Mouse (Mus musculus) hindbrain, postnatal 0 days (tissue): Measurements from ENCODE around the gene 1700029P11Rik. TPM values are rescaled to one million over a fixed set of nuclear protein-coding genes. Genes with fewer than 3 reads are reported as not detected.
A peak's percentile ranks its signal among the peaks of the same experiment; 100 is the strongest.

ENCODE experiments used
- ATAC-seq: fragments of 200-750 bp; cut with Nextera tagmentation; 2 replicates; pipeline ENCODE4 v1.8.0; 2017; ENCODE audit warnings: mild to moderate bottlenecking, moderate TSS enrichment, moderate library complexity
- DNase-seq: peaks from one replicate; pipeline ENCODE4 v3.0.0-alpha.2; 2015; ENCODE audit warnings: low spot score
- H3K27ac ChIP-seq: fragments of 300-500 bp; sonication (generic); 2 replicates; pipeline ENCODE4 v1.5.1; 2014; ENCODE audit warnings: mild to moderate bottlenecking
- H3K27me3 ChIP-seq: fragments of 300-500 bp; sonication (generic); 2 replicates; pipeline ENCODE4 v1.6.1; 2014; ENCODE audit warnings: low read length, mixed read lengths; ENCODE audit not compliant: insufficient read depth
- H3K36me3 ChIP-seq: fragments of 300-500 bp; sonication (generic); 2 replicates; pipeline ENCODE4 v1.6.1; 2014; ENCODE audit warnings: low read length, mixed read lengths; ENCODE audit not compliant: insufficient read depth
- H3K4me1 ChIP-seq: fragments of 300-500 bp; sonication (generic); 2 replicates; pipeline ENCODE4 v1.6.1; 2014; ENCODE audit warnings: antibody characterized with exemption, low read length, mixed read lengths; ENCODE audit not compliant: insufficient read depth
- H3K4me2 ChIP-seq: fragments of 300-500 bp; sonication (generic); 2 replicates; pipeline ENCODE4 v1.6.1; 2014; ENCODE audit warnings: low read depth, mild to moderate bottlenecking, low read length, moderate library complexity, mixed read lengths
- H3K4me3 ChIP-seq: fragments of 300-500 bp; sonication (generic); 2 replicates; pipeline ENCODE4 v1.5.1; 2014; ENCODE audit warnings: low read length
- H3K9ac ChIP-seq: fragments of 300-500 bp; sonication (generic); replicated peaks from 2 replicates; pipeline ENCODE4 v1.6.1; 2014; ENCODE audit warnings: mild to moderate bottlenecking, low read length, moderate library complexity, mixed read lengths
- H3K9me3 ChIP-seq: fragments of 300-500 bp; sonication (generic); 2 replicates; pipeline ENCODE4 v1.6.1; 2016; ENCODE audit warnings: low read length, mixed read lengths
- CTCF ChIP-seq: IDR thresholded peaks from 2 replicates; pipeline ENCODE4 v1.5.1; 2016; ENCODE audit warnings: antibody characterized with exemption, control low read depth, low read depth
- WGBS: fragments of 180-500 bp; shearing (Covaris S2); extraction: QIAGEN DNeasy Blood & Tissue Kit; methylation state at CpG from one replicate; pipeline ENCODE4 v1.1.7; 2014; 5-methylcytosine and 5-hydroxymethylcytosine counted together
- polyA plus RNA-seq: library from polyadenylated mRNA; unstranded; fragments of >200 nt; fragmentation: Nextera tagmentation; extraction: Ambion mirVana; gene quantifications from 2 replicates; pipeline ENCODE4 v1.2.1, GENCODE M21; 2015
- total RNA-seq: library from RNA; depleted of rRNA; stranded (reverse); fragments of >200 nt; gene quantifications from 2 replicates; pipeline ENCODE4 v1.2.3, GENCODE M21; 2014

The 1700029P11Rik gene
- total and polyA plus RNA-seq, 2 experiments from 2014 or later, result not detected

- Histone ChIP-seq H3K4me2 (no peak overlapping the region), H3K4me3 (no peak overlapping the region), H3K36me3 (peaks cover 40% of the 10 kb centered on the region; the same call in 1 of the 2 replicates), H3K27ac (no peak overlapping the region), H3K27me3 (no peaks in the 10 kb centered on the region), H3K9me3 (no peaks in the 10 kb centered on the region), H3K9ac (no peak overlapping the region), H3K4me1 (no peaks in the 10 kb centered on the region)
- ATAC-seq, result no peak
- WGBS, result 70% methylated on average over 11 of the region's 11 CpGs
- no peak for DNase-seq
- no peak for TF ChIP-seq CTCF
These were observed 30.7 kb upstream of the 1700029P11Rik start for GRCm38 (mm10) chr15:81949476-81950131.

- no peak for TF ChIP-seq CTCF
- H3K36me3 ChIP-seq, result peaks cover 50% of the 10 kb centered on the region; the same call in 1 of the 2 replicates
- DNase-seq, result no peak
- H3K4me1 ChIP-seq, result no peaks in the 10 kb centered on the region
- WGBS, result 88% methylated on average over 5 of the region's 5 CpGs
- H3K27ac ChIP-seq, result no peak overlapping the region
- H3K4me3 ChIP-seq, result no peak overlapping the region
- no peaks in the 10 kb centered on the region for H3K9me3 ChIP-seq
- H3K27me3 ChIP-seq, result no peaks in the 10 kb centered on the region
- H3K9ac ChIP-seq, result no peak overlapping the region
- no peak overlapping the region for H3K4me2 ChIP-seq
- no peak for ATAC-seq
These were observed 29.6 kb upstream of the 1700029P11Rik start for GRCm38 (mm10) chr15:81950716-81951115.

GRCm38 (mm10) chr15:81951159-81951558 is 29.2 kb upstream of the 1700029P11Rik start:
- WGBS, result 85% methylated on average over 9 of the region's 9 CpGs

GRCm38 (mm10) chr15:81952310-81952709 is 28.0 kb upstream of the 1700029P11Rik start:
- Histone ChIP-seq H3K27ac (no peak overlapping the region), H3K4me1 (no peaks in the 10 kb centered on the region), H3K4me3 (no peak overlapping the region), H3K27me3 (no peaks in the 10 kb centered on the region), H3K4me2 (no peak overlapping the region), H3K36me3 (peaks cover 43% of the 10 kb centered on the region; the same call in 1 of the 2 replicates), H3K9me3 (no peaks in the 10 kb centered on the region), H3K9ac (no peak overlapping the region)
- ATAC-seq (no peak), DNase-seq (no peak)
- WGBS, result 74% methylated on average over 4 of the region's 4 CpGs
- TF ChIP-seq CTCF, result peak; percentile 20; the same call in 1 of the 2 replicates

More at GRCm38 (mm10) chr15:81951159-81951558, 29.2 kb upstream of the 1700029P11Rik start:
- H3K36me3 ChIP-seq, result peaks cover 50% of the 10 kb centered on the region; the same call in 1 of the 2 replicates
- DNase-seq, result no peak
- no peak overlapping the region for H3K4me2 ChIP-seq
- no peak overlapping the region for H3K4me3 ChIP-seq
- no peaks in the 10 kb centered on the region for H3K9me3 ChIP-seq
- H3K27me3 ChIP-seq, result no peaks in the 10 kb centered on the region
- H3K9ac ChIP-seq, result no peak overlapping the region
- no peak overlapping the region for H3K27ac ChIP-seq
- no peaks in the 10 kb centered on the region for H3K4me1 ChIP-seq
- peak; percentile 22; the same call in 1 of the 2 replicates for TF ChIP-seq CTCF
- ATAC-seq, result peak; percentile 8; the same call in 1 of the 2 replicates

GRCm38 (mm10) chr15:81954151-81954583 is 26.2 kb upstream of the 1700029P11Rik start:
- H3K27me3 ChIP-seq, result no peaks in the 10 kb centered on the region
- WGBS, result 94% methylated on average over 9 of the region's 9 CpGs

GRCm38 (mm10) chr15:81954716-81955115 is 25.6 kb upstream of the 1700029P11Rik start:
- Histone ChIP-seq H3K9me3 (no peaks in the 10 kb centered on the region), H3K4me2 (no peak overlapping the region), H3K4me1 (no peaks in the 10 kb centered on the region), H3K36me3 (peaks cover 36% of the 10 kb centered on the region; the same call in 1 of the 2 replicates), H3K4me3 (no peak overlapping the region), H3K27me3 (no peaks in the 10 kb centered on the region), H3K9ac (no peak overlapping the region), H3K27ac (no peak overlapping the region)
- WGBS, result 90% methylated on average over 6 of the region's 6 CpGs
- DNase-seq (no peak), ATAC-seq (no peak)
- TF ChIP-seq CTCF, result no peak

More at GRCm38 (mm10) chr15:81954151-81954583, 26.2 kb upstream of the 1700029P11Rik start:
- no peak for DNase-seq
- Histone ChIP-seq H3K27ac (no peak overlapping the region), H3K9me3 (no peaks in the 10 kb centered on the region), H3K9ac (no peak overlapping the region), H3K4me3 (no peak overlapping the region), H3K4me2 (no peak overlapping the region), H3K4me1 (no peaks in the 10 kb centered on the region), H3K36me3 (peaks cover 42% of the 10 kb centered on the region; the same call in 1 of the 2 replicates)
- TF ChIP-seq CTCF, result no peak
- no peak for ATAC-seq

- ATAC-seq, result no peak
- H3K4me1 ChIP-seq, result no peaks in the 10 kb centered on the region
These were observed 24.9 kb upstream of the 1700029P11Rik start for GRCm38 (mm10) chr15:81955414-81955813.

More at GRCm38 (mm10) chr15:81955414-81955813, 24.9 kb upstream of the 1700029P11Rik start:
- H3K27ac ChIP-seq, result no peak overlapping the region
- WGBS, result 94% methylated on average over 15 of the region's 15 CpGs
- DNase-seq, result no peak
- no peak overlapping the region for H3K4me2 ChIP-seq
- H3K9ac ChIP-seq, result no peak overlapping the region
- H3K36me3 ChIP-seq, result peaks cover 29% of the 10 kb centered on the region; the same call in 1 of the 2 replicates
- H3K27me3 ChIP-seq, result no peaks in the 10 kb centered on the region
- H3K4me3 ChIP-seq, result no peak overlapping the region
- TF ChIP-seq CTCF, result no peak
- no peaks in the 10 kb centered on the region for H3K9me3 ChIP-seq
